Mouse (Mus musculus) 3134 (cell line): ENCODE data around the gene Pde10a.

Source experiments
- DNase-seq: peaks from one replicate; pipeline ENCODE4 v3.0.0-alpha.2; 2011; ENCODE audit warnings: low spot score; ENCODE audit not compliant: insufficient read length; ENCODE audit errors: extremely low read depth

Pde10a gene

GRCm38 (mm10) chr17:8728646-8729045 is 203.5 kb downstream of the Pde10a start:
- no peak for DNase-seq

GRCm38 (mm10) chr17:8729808-8730207 is 204.6 kb downstream of the Pde10a start:
- DNase-seq = no peak

GRCm38 (mm10) chr17:8731073-8731472 is 205.9 kb downstream of the Pde10a start:
- DNase-seq = no peak

GRCm38 (mm10) chr17:8736259-8736658 is 211.1 kb downstream of the Pde10a start:
- no peak for DNase-seq

GRCm38 (mm10) chr17:8742772-8743171 is 217.6 kb downstream of the Pde10a start:
- DNase-seq = no peak

GRCm38 (mm10) chr17:8745334-8745733 is 220.2 kb downstream of the Pde10a start:
- DNase-seq = no peak

GRCm38 (mm10) chr17:8749426-8749825 is 224.3 kb downstream of the Pde10a start:
- no peak for DNase-seq

- no peak for DNase-seq
These were observed 232.4 kb downstream of the Pde10a start for GRCm38 (mm10) chr17:8757576-8757975.

GRCm38 (mm10) chr17:8763248-8763647 is 238.1 kb downstream of the Pde10a start:
- DNase-seq = no peak

GRCm38 (mm10) chr17:8765987-8766576 is 240.9 kb downstream of the Pde10a start:
- no peak for DNase-seq

- DNase-seq = no peak
These were observed 244.0 kb downstream of the Pde10a start for GRCm38 (mm10) chr17:8769155-8769554.

- no peak for DNase-seq
These were observed 248.2 kb downstream of the Pde10a start for GRCm38 (mm10) chr17:8773391-8773790.

- no peak for DNase-seq
These were observed 249.1 kb downstream of the Pde10a start for GRCm38 (mm10) chr17:8774301-8774700.

- no peak for DNase-seq
These were observed 250.5 kb downstream of the Pde10a start for GRCm38 (mm10) chr17:8775571-8776161.

GRCm38 (mm10) chr17:8777710-8778109 is 252.5 kb downstream of the Pde10a start:
- DNase-seq = no peak

- no peak for DNase-seq
These were observed 253.7 kb downstream of the Pde10a start for GRCm38 (mm10) chr17:8778839-8779238.

GRCm38 (mm10) chr17:8780484-8780883 is 255.3 kb downstream of the Pde10a start:
- DNase-seq = no peak

GRCm38 (mm10) chr17:8781040-8781439 is 255.9 kb downstream of the Pde10a start:
- no peak for DNase-seq

GRCm38 (mm10) chr17:8781576-8781975 is 256.4 kb downstream of the Pde10a start:
- peak; percentile 37 for DNase-seq

- DNase-seq = no peak
These were observed 260.7 kb downstream of the Pde10a start for GRCm38 (mm10) chr17:8785908-8786307.

- no peak for DNase-seq
These were observed 261.3 kb downstream of the Pde10a start for GRCm38 (mm10) chr17:8786484-8786883.

- DNase-seq = no peak
These were observed 262.6 kb downstream of the Pde10a start for GRCm38 (mm10) chr17:8787762-8788161.

- DNase-seq = no peak
These were observed 266.4 kb downstream of the Pde10a start for GRCm38 (mm10) chr17:8791561-8791960.
